Mouse (Mus musculus) testis, adult 2 months (tissue): ENCODE measurements around the gene Irx5.

Experiments used
- CTCF ChIP-seq: fragments of 200-500 bp; IDR thresholded peaks from 2 replicates; pipeline ENCODE4 v1.5.1; 2012; ENCODE audit warnings: low read depth, mild to moderate bottlenecking, inconsistent platforms, low read length, moderate library complexity; ENCODE audit not compliant: control insufficient read depth, insufficient read depth, insufficient replicate concordance
- POLR2A ChIP-seq: fragments of 200-500 bp; IDR thresholded peaks from 2 replicates; pipeline ENCODE4 v1.6.1; 2012; ENCODE audit warnings: low read depth, mild to moderate bottlenecking, inconsistent platforms, low read length, moderate library complexity; ENCODE audit not compliant: control insufficient read depth

GRCm38 (mm10) chr8:92363217-92364147 is 6.1 kb downstream of the Irx5 start:
- no peak for TF ChIP-seq POLR2A
- TF ChIP-seq CTCF, result no peak
